Mouse (Mus musculus) erythroblast, adult 5-6 weeks (primary cell): Measurements from ENCODE around the gene Eno3. TPM values are rescaled to one million over a fixed set of nuclear protein-coding genes. Genes with fewer than 3 reads are reported as not detected.

Source experiments
- ATAC-seq: replicated peaks from 2 replicates; pipeline ENCODE4 v1.8.0; 2016; ENCODE audit warnings: moderate number of reproducible peaks, mild to moderate bottlenecking, moderate TSS enrichment, inconsistent platforms; ENCODE audit not compliant: poor library complexity, low FRiP score, severe bottlenecking
- total RNA-seq, 2 experiments: library from RNA; stranded (forward) in 1 of 2; stranded (reverse) in 1 of 2; fragments of 150-400 nt in 1 of 2; fragments of 200-764, 138-1000 nt in 1 of 2; gene quantifications; 2 replicates each; pipeline versions ENCODE4 v1.2.3 to v1.2.4; 2015 to 2017; ENCODE audit warnings: low replicate concordance in 2 of 2

Eno3 gene
- total RNA-seq, 2 experiments from 2014 or later, result 2.9 to 3.3 TPM

DNA sequence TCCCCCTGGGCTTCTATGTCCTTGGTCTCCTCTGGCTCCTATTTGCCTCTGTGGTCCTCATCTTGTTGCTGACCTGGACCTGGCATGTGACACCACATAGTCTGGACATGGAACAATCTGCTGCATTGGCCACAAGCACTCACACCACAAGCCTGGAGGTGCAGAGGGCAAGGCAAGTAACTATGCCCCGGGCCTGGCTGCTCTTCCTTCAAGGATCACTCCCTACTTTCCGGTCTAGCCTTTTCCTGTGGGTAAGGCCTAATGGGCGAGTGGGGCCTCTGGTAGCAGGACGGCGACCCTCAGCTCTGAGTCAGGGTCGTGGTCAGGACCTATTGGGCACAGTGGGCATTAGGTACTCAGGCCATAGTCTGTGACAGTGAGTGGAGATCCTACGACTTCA lies 15.8 kb upstream of the Eno3 start:
- ATAC-seq, result no peak

DNA sequence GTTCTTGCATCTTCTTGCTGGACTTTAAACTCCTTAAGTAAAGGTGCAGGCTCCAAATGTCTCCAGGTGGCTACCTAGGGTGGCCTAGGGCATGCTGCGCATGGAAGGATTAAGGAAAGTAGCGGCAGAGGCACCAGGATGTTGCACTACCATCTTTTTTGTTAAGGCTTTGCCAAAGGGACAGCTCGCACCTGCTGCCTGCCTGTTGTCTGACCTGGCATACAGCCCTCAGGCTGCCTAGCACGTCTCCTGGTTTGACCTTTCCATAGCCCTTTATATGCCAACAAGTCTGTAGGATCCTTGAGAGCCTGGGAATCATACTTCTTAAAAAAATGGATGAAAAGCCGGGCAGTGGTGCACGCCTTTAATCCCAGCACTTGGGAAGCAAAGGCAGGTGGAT lies 14.0 kb upstream of the Eno3 start:
- no peak for ATAC-seq

DNA sequence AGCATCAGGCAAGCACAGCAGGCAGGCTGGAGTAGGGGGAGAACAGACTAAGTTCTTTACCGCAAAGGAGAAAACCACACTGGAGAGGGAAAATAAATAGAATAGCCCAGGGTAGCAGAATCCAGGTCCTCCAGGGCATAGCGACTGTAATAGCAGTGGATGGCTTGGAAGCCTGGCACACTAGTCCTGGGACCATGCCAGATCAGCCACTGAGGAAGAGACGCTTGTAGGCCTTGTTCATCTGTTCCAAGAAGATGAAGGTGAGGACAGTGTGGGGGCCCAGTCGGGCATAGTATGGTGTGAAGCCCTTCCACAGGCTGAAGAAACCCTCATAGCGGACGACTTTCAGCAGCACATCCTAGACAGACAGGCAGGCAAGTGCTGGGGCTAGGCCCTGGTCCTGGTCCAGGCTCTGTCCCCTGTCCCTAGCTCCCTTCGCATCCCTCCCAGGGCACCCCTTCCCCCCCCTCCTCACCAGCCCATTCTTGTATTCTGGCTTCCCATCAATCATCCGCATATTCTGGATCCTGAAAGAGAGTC lies 12.4 kb upstream of the Eno3 start:
- ATAC-seq, result no peak

DNA sequence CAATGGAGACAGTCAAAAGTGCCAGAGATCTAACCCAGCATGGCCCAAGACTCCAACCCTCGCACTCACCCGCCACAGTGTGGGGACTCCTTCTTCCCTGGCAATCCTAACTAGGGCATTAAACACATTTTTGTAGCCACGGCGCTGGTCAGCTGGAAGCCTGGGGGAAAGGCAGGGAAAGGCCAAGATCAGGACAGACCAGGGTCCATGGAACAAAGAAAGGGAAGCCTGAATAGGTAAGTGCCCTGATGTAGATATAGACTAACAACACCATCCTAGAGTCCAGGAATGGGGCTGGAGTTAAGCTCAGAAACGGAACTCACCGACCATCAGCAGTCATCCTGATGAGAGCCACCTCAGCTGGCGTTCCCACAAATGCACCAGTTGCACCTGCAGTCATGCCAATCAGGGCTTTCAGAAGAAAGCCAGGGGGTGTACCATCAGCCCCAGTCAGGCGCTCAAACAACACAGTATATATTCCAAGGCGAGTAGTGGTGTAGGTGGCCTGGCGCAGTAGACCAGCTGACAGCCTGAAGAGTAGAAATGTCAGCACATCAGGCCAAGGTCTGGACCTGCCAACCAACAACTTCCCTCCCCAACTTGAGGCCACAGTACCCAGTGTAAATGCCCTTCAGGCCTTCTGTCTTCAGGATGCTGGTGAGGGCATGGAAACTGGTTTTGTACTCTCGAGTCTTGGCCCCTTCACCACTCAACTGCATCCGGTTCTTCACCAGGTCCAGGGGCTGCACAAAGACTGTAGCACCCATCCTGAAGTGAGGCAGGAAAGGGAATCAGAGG lies 11.3 kb upstream of the Eno3 start:
- no peak for ATAC-seq

DNA sequence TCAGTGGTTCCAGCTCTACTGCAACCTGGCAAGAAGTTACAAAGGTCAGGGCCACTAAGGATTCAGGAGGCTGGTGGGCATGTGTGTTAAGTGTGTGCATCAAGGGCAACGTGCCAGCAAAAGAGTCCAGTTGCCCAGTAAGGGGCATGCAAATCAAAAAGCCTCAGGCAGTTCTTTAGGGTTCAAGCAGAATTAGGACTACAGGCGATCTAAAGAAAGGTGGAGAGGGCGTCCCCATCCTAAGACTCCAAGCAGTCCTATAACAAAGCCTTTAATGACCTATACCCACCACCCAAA lies 10.8 kb upstream of the Eno3 start:
- no peak for ATAC-seq

DNA sequence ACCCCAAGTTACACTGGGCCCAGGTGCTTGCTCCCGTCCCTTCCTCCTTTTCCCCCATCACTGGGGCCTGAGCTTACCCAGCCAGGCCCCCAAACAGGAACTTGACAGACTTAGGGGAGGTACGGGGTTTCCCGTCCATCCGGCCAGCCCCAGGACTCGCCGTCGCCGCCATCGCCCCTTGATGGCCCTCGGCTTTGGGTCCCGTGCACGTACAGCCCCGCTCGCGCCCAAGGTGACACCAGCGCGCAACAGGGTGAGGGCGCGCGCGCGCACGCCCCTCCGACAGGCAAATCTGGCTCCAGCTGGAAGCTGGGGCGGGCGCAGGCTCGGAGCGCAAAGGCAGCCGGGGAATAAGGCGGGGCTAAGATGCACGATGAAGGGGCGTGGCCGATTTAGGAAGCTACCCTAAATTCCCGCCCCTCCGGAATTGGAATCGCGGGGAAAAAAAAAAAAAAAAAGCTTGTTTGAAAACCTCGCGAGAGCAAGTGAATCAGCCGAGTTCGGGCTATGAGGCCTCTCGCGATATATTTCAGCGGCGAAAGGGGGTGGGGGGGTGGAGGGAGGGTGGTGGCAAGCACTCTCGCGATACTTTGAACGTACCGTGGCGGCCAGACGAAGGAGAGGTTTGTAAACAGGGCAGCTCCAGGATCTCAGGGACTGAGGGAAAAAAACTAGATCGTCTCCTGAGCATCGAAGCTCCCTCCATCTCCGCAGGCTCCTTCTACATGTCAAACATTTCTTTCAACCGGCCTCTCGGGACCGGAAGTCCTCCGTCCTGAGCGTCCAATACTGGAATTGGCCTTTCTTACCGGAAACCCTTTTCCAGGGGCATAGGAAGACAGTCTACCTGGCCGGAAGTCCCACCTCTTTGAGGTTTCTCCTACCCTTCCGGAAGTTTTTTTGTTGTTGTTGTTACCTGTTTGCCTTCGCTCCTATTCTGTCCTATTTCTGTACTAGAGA lies 10.0 kb upstream of the Eno3 start, which contains the start of the genes Rnf167 and Slc25a11:
Gene Rnf167, plus strand, starts transcription at position 545 of the 960 bp plus-strand sequence.
Gene Slc25a11, minus strand, starts transcription at position 789 of the 960 bp plus-strand sequence.
- peak; percentile 74 for ATAC-seq

DNA sequence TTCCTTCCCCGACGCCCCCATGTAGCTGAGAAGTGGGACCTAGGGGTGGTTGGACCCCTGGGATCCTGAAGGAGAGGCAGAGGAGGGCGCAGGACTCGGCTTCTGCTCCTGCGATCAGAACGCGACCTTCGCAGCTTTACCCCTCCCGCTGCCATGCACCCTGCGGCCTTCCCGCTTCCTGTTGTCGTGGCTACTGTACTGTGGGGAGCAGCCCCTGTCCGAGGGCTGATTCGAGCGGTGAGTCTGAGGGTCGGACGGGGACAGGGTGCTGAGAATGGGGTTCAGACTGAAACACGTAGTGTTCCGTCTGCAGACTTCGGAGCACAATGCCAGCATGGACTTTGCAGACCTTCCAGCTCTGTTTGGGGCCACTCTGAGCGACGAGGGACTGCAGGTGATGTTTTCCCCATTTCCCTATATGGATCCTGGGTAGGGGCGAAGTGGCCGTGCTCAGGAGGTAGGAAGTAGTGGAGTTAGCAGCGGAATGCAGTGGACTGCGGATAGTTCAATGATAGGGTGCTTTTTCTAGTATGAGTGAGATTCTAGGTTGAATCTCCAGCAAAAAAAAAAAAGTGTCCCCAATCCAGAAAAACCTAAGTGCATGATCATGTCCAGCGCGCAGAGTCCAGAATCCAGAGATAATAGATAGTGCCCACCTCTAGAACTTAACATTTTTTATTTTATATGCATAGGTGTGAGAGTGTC lies 9.1 kb upstream of the Eno3 start:
- ATAC-seq, result peak; percentile 25

DNA sequence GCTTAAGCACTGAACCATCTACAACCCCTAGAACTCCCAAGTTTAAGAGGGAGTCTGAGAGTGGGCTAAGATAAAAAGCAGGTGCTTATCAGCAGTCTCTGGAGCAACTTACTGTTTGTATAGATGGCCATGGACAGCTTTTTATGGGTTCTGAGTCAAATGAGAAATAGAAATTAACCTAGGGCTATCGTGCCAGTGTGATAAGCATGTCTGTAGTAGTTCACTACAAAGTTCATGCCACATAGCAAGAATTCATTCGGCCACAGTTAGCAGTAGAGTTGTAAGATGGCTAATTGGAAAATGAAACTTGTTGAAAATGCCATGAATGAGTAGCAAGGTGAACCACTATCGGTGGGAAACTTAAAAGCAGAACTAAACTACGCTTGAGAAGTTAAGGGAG lies 8.5 kb upstream of the Eno3 start:
- 0 out of 2 replicates have a peak, but pooled peaks have one; percentile 4 for ATAC-seq

DNA sequence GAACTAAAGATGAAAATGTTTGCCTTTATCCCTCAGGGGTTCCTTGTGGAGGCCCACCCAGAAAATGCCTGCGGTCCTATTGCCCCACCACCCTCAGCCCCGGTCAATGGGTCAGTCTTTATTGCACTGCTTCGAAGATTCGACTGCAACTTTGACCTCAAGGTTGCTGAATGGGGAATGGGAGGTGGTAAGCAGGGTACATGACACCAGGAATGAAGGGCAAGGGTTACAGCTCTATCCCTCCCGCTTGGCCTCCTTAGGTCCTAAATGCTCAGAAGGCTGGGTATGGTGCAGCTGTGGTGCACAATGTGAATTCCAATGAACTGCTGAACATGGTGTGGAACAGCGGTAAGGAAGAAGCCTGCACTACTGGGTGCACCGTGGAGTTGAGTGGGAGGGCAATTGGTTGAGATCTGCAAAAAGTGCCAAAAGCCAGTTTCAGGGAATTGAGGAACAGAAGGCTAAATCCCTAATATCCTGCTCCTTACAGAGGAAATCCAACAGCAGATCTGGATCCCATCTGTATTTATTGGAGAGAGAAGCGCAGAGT lies 7.7 kb upstream of the Eno3 start:
- no peak for ATAC-seq

DNA sequence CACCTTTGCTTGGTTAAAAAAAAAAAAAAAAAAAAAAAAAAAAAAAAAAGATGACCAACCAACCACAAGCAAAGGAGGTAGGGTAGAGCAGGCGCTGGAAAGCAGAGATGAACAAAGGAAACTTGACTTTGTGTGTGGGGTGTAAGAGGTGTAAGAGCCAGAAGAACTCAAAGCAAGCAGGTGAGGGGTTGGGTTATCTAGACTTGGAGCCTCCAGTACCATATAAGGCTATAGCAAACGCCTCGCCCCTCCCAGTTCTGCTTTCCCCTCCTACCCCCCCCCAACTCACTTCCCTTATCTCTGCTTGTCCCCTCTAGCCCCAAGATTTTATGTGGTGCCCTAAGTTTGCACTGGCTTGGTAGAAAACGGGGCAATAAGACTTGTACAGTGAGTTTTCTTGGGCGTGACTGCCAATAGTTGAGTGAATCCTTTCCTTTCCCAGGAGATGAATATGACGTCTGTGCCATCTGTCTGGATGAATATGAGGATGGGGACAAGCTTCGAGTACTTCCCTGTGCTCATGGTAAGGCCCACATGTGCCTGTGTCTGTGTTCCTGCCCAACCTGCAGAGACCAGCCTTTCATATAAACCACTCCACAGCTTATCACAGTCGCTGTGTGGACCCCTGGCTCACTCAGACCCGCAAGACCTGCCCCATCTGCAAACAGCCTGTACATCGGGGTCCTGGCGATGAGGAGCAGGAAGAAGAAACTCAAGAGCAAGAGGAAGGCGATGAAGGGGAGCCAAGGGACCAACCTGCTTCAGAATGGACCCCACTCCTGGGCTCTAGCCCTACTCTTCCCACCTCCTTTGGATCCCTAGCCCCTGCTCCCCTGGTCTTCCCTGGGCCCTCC lies 6.5 kb upstream of the Eno3 start:
- no peak for ATAC-seq

DNA sequence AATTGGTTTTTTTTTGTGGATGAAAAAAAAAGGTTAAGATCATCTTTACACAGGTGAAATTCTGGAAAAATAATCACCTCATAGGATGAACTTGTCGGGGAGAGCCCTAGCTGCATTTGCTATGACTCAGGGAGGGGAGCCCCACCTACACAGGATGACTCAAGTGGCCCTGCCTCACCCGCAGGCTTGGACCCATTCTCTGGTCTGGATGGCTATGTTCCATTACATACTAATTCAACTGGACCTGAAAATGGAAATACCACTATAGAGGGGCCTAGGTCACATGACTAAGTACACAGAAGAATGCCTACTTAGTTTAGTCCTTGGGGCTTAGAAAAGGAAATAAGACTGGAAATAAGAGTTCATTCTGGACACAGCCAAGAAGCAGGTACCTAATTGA lies 5.6 kb upstream of the Eno3 start:
- ATAC-seq, result no peak

DNA sequence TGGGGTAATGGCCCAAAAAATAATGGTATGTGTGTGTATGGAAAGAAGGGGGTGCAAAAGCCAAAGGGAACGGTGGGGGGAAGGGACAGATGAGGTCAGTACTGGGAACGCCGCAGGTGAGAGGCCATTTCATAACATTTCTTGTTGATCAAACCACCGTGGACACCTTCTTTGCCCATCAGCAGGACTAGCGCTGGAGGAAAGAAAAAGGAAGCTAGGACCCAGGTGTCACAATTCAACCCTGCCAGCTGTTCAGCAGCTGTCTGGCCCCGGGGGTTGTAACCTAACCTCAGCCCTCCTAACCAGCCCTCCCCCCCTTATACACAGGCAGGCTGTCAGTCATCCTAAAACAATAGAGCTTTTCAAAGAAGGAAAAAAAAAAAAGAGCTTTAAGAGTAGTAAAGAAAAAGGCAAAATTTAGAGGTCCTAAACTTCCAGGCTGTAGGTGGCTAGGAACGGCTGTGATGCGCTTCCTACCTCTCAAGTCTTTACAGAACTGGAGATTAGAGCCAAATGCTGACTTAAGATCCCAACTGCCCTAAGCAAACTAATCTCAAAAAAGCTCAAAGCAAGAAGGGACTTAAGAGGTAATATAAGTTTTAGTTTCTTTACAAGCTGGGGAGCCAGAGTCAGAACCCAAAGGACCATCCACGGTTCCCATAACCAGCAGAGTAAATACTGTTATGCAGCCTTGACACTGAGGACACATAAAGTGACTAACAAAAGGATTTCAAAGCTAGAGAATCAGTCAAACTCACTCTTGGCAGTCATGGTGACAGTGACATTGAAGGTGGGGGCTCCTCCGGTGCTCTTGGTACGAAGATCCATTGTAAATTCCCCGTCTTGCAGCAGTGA lies 4.7 kb upstream of the Eno3 start:
- ATAC-seq, result no peak

DNA sequence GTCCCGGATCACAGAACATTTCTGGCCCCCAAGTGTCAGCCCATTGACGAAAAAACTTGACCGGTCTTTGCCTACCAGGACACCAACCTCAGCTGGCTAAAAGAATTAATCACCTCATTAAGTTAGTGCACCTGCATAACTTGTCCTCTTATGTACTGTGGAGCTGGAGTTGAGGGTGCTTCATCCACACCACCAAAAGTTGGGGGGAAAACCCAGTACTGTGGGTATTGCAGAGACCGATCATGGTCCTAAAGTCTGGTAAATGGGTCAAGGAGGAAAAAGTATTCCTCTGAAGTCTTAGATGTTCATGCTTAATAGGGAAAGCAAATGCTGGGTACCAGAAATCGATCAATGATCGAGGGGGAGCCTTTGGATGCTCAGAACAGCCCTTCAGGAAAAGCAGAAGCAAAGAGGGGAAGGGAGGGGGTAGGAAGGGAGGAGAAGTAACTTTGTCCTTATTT lies 4.1 kb upstream of the Eno3 start:
- ATAC-seq, result no peak

DNA sequence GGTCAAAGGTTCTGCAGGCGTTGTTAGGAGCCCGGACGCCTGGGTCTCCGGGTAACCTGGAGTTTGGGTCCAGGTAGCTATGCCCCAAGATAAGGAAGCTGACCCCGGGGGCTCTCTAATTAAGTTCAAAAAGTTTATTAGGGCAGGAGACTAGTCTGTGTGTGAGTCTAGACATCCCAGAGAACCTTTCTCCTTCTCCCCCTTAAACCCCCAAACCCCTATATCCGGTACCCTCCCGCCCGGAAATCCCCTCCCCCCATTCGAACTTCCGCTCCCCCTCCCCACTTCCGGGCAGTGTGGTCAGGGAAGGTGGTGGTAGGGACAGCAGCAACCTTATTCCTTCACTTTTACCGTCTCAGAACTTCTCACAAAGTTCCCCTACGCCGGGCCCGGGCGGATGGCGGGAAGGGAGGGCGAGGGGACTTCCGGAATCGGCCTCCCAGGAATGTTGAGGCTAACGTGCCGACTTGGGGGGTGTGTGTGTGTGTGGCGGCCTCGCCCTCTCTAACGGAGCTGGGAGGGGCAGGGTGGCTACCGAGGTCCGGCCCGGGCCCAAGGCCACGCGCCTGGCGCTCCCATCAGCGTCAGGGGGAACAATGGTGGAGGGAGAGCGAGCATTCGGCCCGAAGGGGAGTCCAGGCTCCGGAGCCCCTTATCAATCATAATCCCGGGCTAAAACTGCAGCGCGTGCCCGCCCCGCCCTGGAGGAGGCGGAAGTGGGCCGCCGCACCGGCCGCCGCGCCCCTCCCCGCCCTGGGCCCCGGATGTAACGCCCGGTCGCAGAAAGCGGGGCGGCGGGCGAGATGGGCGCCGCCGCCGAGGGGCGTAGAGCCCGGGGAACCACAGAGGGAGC lies 3.4 kb upstream of the Eno3 start:
- peak; percentile 47 for ATAC-seq

DNA sequence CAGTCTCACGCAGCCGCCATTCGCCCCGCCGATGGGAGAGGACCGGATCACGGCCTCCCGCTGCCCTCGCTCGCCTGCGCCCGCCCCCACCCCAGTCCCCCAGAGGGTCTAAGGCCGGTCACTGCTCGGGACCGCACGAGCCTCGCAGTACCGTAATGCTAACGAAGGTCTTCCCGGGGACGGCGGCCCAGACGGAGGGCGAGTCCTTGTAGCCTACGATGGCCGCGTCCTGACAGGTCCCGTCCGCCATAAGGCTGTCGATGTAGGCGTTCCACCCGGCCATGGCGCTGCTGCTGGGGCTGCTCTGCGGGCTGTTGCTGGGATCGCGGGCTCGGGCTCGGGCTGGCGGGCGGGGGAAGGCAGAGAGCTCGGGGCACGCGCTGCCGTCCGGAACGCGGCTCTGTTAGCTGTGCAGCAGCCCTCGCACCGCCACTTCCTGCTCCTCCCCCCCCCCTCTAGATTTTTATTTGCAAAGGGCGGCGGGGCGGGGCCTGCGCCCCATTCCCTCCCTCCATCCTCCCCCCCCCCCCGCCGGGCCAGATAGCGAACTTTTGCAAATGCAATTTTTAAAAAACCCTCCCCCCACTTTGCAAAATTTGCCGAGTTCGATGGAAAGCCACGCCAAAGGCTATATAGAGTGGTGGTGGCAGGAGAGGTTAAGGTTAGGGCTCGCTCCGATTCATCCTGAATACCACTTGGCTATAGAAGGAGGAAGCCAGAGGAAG lies 2.6 kb upstream of the Eno3 start, which contains the start of gene Pfn1:
Gene Pfn1, minus strand, starts transcription at position 447 of the 725 bp plus-strand sequence.
- ATAC-seq, result peak; percentile 48

DNA sequence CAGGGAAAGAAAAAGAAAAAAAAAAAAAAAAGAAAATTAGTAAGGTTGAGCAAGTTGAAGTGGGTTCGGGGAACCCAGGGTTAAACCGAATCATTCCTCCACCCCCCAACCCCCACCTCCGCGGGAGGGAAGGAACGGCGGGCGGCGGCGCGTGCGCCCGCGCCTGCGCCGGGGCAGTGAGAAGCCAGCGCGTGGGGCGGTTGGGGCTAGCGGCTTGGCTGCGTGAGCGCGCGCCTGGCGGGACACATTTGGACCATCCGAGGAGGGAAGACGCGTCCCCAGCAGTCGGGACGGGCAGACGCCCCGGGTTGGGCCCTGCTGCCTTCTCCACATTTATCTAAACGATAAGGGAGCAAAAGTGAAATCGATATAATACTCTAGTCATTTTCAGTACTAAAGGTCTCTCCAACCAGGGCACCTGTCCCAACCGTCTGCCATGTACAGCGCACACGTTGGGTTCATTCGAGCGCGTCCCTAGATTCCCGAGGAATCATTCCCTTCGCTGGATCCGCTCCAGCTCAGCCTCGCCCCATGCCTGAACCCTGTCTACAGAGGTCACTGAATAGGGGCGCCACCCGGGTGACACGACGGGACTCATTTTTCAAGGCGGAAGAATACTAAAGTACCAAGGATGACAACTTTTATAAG lies 2.0 kb upstream of the Eno3 start:
- peak; percentile 9; the same call in 1 of the 2 replicates for ATAC-seq
